Mouse (Mus musculus) lung, adult 2 months (tissue): ENCODE data around the gene Lyst. TPM values are rescaled to one million over a fixed set of nuclear protein-coding genes. Genes with fewer than 3 reads are reported as not detected.
"Not testable (repeated sequence)": the region's sequence is repeated elsewhere in the genome, so short reads cannot be mapped to it uniquely, and the experiment has no call there.

ENCODE experiments used
- DNase-seq: peaks from one replicate; pipeline ENCODE4 v3.0.0; 2022
- H3K4me1 ChIP-seq: fragments of 200-500 bp; 2 replicates; pipeline ENCODE4 v1.6.1; 2011; ENCODE audit warnings: low read length; ENCODE audit not compliant: control insufficient read depth, insufficient read depth
- H3K4me3 ChIP-seq: fragments of 200-500 bp; replicated peaks from 2 replicates; pipeline ENCODE3; 2011; ENCODE audit warnings: low read depth, mild to moderate bottlenecking, control low read depth, low read length; ENCODE audit errors: extremely low read depth
- CTCF ChIP-seq: fragments of 200-500 bp; IDR thresholded peaks from 2 replicates; pipeline ENCODE4 v1.5.1; 2011; ENCODE audit warnings: mild to moderate bottlenecking, low read length, control low read depth; ENCODE audit not compliant: insufficient read depth
- POLR2A ChIP-seq: fragments of 200-500 bp; IDR thresholded peaks from 2 replicates; pipeline ENCODE4 v1.6.1; 2011; ENCODE audit warnings: low read depth, mild to moderate bottlenecking, control low read depth, low read length, borderline replicate concordance; ENCODE audit errors: extremely low read depth
- WGBS: fragments of 180-500 bp; shearing (Covaris S2); methylation state at CpG from one replicate; pipeline ENCODE4 v1.1.7; 2018; 5-methylcytosine and 5-hydroxymethylcytosine counted together
- polyA plus RNA-seq: library from polyadenylated mRNA; depleted of rRNA; stranded (reverse); fragments of >200 nt; gene quantifications from 2 replicates; pipeline ENCODE4 v1.2.3, GENCODE M21; 2012

Gene Lyst
- polyA plus RNA-seq, 1 experiment: 7.2 TPM

DNA sequence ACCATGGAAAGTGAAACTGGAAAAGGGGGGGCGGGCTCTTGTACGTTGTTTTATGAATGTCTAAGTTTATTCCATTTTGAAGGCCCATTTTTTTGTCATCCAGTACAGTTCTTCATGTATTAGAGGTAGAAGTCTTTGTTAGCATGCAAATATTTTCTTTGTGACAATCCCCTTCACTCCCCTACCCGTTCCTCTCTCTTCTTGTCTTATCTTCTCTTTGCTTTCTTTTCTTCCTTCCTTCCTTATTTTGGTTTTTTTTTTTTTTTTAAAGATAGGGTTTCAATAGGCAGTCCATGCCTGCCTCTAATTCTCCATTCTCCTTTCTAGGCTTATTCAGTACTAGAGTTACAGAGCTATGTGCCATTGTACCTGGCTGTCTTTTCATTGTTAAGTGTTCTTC lies 32.4 kb downstream of the Lyst start:
- no peak for DNase-seq
- WGBS: 55% methylated on average over 3 of the region's 3 CpGs
- H3K4me3 ChIP-seq: no peak overlapping the region
- TF ChIP-seq CTCF (no peak), POLR2A (no peak)
- no peaks in the 10 kb centered on the region; the same call in 1 of the 2 replicates for H3K4me1 ChIP-seq

DNA sequence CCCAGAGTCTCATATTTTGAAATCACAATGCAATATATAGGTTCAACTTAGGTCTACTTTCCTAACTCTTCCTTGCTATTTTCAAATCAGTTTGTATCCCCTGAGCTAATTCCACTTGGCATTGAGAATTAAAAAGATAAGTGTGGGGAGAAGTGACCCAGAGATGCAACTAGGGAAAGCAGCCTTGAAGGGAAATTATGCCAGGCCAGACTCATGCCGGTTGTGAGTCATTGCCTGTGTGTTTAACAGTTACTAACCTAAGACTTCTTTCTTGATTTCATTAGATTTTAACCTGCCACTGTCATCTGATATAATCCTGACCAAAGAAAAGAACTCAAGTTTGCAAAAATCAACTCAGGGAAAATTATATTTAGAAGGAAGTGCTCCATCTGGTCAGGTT lies 43.5 kb downstream of the Lyst start:
- DNase-seq: no peak
- 61% methylated on average over 1 of the region's 1 CpGs for WGBS
- Histone ChIP-seq H3K4me1 (no peaks in the 10 kb centered on the region), H3K4me3 (no peak overlapping the region)
- TF ChIP-seq CTCF (no peak), POLR2A (no peak)

DNA sequence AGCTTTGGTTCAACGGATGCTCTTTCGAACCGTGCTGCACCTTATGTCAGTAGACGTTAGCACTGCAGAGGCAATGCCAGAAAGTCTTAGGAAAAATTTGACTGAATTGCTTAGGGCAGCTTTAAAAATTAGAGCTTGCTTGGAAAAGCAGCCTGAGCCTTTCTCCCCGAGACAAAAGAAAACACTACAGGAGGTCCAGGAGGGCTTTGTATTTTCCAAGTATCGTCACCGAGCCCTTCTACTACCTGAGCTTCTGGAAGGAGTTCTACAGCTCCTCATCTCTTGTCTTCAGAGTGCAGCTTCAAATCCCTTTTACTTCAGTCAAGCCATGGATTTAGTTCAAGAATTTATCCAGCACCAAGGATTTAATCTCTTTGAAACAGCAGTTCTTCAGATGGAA lies 44.5 kb downstream of the Lyst start:
- no peak for DNase-seq
- no peak overlapping the region for H3K4me3 ChIP-seq
- no peak for TF ChIP-seq CTCF
- TF ChIP-seq POLR2A: no peak
- WGBS: 79% methylated on average over 7 of the region's 7 CpGs
- no peaks in the 10 kb centered on the region for H3K4me1 ChIP-seq

DNA sequence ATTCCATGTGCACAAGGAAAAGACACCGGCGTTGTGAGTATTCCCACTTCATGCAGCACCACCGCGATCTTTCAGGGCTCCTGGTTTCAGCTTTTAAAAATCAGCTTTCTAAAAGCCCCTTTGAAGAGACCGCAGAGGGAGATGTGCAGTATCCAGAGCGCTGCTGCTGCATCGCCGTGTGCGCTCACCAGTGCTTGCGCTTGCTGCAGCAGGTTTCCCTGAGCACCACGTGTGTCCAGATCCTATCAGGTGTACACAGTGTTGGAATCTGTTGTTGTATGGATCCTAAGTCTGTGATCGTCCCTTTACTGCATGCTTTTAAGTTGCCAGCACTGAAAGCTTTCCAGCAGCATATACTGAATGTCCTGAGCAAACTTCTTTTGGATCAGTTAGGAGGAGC lies 45.0 kb downstream of the Lyst start:
- Histone ChIP-seq H3K4me1 (no peaks in the 10 kb centered on the region), H3K4me3 (no peak overlapping the region)
- no peak for TF ChIP-seq POLR2A
- TF ChIP-seq CTCF: no peak
- WGBS: 86% methylated on average over 12 of the region's 12 CpGs
- no peak for DNase-seq

DNA sequence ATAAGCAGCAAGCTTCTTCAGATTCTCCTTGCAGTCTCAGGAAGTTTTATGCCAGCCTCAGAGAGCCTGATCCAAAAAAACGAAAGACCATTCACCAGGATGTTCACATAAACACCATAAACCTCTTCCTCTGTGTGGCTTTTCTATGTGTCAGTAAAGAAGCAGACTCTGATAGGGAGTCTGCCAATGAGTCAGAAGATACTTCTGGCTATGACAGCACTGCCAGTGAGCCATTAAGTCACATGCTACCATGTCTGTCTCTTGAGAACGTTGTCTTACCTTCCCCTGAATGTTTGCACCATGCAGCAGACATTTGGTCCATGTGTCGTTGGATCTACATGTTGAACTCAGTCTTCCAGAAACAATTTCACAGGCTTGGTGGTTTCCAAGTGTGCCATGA lies 47.4 kb downstream of the Lyst start:
- no peak for TF ChIP-seq POLR2A
- TF ChIP-seq CTCF: no peak
- no peak overlapping the region for H3K4me3 ChIP-seq
- no peak for DNase-seq
- H3K4me1 ChIP-seq: no peaks in the 10 kb centered on the region
- WGBS: 69% methylated on average over 3 of the region's 3 CpGs

DNA sequence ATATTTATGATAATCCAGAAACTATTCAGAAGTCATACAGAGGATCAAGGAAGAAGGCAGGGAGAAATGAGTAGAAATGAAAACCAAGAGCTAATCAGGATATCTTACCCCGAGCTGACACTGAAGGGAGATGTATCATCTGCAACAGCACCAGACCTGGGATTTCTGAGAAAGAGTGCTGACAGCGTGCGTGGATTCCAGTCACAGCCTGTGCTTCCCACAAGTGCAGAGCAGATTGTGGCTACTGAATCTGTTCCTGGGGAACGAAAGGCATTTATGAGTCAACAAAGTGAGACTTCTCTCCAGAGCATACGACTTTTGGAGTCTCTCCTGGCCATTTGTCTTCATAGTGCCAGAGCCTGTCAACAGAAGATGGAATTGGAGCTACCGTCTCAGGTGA lies 47.8 kb downstream of the Lyst start:
- H3K4me1 ChIP-seq: no peaks in the 10 kb centered on the region
- TF ChIP-seq CTCF (no peak), POLR2A (no peak)
- no peak for DNase-seq
- no peak overlapping the region for H3K4me3 ChIP-seq
- WGBS: 85% methylated on average over 6 of the region's 6 CpGs

DNA sequence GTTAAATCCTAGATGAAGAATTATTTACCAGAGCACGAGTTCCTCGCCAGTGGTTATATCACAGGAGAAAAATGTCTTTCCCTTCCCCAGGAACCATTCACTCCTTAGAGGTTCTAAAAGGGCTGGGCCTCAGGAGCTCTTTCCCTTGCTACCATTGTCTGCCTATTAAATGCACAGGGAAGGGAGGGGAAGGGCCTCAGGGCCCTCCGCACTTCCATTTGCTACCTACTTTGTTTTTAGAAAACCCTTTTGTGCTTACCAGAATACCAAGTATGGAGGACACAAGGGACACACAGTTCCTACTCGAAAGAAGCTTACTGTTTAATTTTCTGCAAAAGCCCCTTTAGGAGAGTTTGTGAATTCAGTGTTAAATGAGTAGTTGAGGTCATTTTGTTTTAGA lies 48.5 kb downstream of the Lyst start:
- no peak for TF ChIP-seq CTCF
- TF ChIP-seq POLR2A: no peak

DNA sequence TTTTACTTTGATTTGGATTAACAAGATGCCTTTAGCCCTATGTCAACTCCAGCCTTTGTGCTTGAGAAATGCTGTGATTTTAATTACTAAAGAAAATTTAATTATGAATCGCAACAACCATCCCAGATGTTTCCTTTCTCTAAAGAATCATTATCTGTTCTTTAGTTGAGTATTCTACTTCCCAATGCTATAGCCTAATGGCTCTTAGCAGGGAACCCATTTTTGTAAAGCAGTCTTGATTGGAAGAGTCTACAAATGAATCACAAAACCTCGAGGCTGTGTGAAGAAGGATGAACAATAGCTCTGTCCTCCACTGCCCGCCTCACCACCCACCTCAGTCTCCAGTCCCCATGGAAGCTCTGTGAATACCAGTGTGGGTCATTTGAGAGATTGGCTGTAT lies 57.1 kb downstream of the Lyst start:
- TF ChIP-seq POLR2A (no peak), CTCF (no peak)
- 79% methylated on average over 3 of the region's 3 CpGs for WGBS
- DNase-seq: no peak
- no peaks in the 10 kb centered on the region for H3K4me1 ChIP-seq
- H3K4me3 ChIP-seq: no peak overlapping the region

More for the DNA sequence above, 48.5 kb downstream of the Lyst start:
- WGBS: 70% methylated on average over 4 of the region's 4 CpGs
- no peak overlapping the region for H3K4me3 ChIP-seq
- no peak for DNase-seq
- H3K4me1 ChIP-seq: no peaks in the 10 kb centered on the region

DNA sequence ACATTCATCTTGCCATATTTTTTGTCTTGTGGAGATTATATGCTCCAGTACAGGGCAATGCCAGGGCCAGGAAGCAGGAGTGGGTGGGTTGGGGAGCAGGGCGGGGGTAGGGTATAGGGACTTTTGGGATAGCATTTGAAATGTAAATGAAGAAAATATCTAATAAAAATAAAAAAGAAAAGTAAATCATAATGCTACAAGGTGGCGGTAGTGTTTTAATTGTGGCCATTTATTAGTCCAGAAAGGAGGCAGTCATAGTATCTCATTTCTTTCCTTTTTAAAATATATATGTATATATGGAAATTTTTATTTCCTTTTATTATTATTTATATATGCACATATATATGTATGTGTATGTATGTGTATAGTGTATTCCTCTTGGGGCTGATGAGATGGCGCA lies 65.3 kb downstream of the Lyst start:
- DNase-seq: no peak
- TF ChIP-seq POLR2A (no peak), CTCF (no peak)
- Histone ChIP-seq H3K4me1 (no peaks in the 10 kb centered on the region), H3K4me3 (no peak overlapping the region)
- 97% methylated on average over 3 of the region's 3 CpGs for WGBS

DNA sequence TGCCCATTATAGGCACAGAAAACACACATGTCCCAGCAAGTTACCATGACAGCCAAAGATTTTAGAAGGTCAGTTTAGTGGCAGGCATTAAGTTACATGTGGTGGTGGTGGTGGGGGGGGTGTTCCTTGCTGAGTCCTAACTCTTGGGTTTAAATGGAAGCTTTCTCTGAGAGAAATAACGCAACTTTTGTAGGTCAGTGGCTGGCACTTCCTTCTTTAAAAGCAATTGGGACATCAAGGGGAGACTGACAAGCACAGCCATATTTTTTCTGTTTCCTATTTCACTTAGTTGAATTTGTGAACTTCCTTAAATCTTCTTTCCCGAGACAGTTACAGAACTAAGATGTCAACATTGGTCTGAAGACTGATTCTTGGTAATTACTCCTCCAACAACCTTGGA lies 75.9 kb downstream of the Lyst start:
- H3K4me3 ChIP-seq, DNase-seq, H3K4me1 ChIP-seq: not testable (repeated sequence)
- WGBS: 75% methylated on average over 2 of the region's 2 CpGs

DNA sequence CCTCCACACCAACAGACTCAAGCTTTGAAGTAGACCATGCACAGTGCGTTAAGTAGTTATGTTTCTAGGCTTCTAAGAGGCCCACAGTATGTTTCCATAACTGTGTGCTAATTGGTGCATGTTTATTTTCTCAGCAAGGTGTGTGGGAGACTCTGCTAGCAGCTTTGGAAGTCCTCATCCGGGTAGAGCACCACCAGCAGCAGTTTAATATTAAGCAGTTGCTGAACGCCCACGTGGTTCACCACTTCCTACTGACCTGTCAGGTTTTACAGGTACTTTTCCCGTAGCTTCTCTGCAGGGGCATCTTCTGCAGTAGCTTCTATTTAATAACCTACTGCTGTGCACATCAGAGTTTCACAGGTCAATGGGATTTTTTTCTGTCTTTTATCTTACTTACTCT lies 80.5 kb downstream of the Lyst start:
- no peak for DNase-seq
- WGBS: 49% methylated on average over 5 of the region's 5 CpGs
- Histone ChIP-seq H3K4me1 (peaks cover 5% of the 10 kb centered on the region), H3K4me3 (no peak overlapping the region)
- TF ChIP-seq CTCF: no peak
